Mouse (Mus musculus) kidney, adult 2 months (tissue): ENCODE measurements around the gene Tmed9. TPM values are rescaled to one million over a fixed set of nuclear protein-coding genes. Genes with fewer than 3 reads are reported as not detected.

Experiments used
- DNase-seq: peaks from one replicate; pipeline ENCODE4 v3.0.0; 2021
- H3K27ac ChIP-seq: fragments of 200-500 bp; 2 replicates; pipeline ENCODE4 v1.5.1; 2012; ENCODE audit warnings: low read depth, low read length, control low read depth, inconsistent platforms; ENCODE audit not compliant: insufficient read depth
- H3K27me3 ChIP-seq: fragments of 200-500 bp; replicated peaks from 2 replicates; pipeline ENCODE4 v1.6.1; 2012; ENCODE audit warnings: mild to moderate bottlenecking, moderate library complexity, low read length, inconsistent platforms; ENCODE audit not compliant: control insufficient read depth, insufficient read depth
- H3K36me3 ChIP-seq: fragments of 200-500 bp; 2 replicates; pipeline ENCODE4 v1.6.1; 2012; ENCODE audit warnings: mild to moderate bottlenecking, moderate library complexity, low read length, inconsistent platforms; ENCODE audit not compliant: control insufficient read depth, insufficient read depth
- H3K4me1 ChIP-seq: fragments of 200-500 bp; 2 replicates; pipeline ENCODE4 v1.6.1; 2011; ENCODE audit warnings: low read length; ENCODE audit not compliant: control insufficient read depth, insufficient read depth
- H3K4me3 ChIP-seq: fragments of 200-500 bp; 2 replicates; pipeline ENCODE4 v1.5.1; 2011; ENCODE audit warnings: mild to moderate bottlenecking, low read depth, low read length, control low read depth; ENCODE audit not compliant: insufficient read depth
- CTCF ChIP-seq: fragments of 200-500 bp; conservative IDR thresholded peaks from 2 replicates; pipeline ENCODE4 v1.5.1; 2011; ENCODE audit warnings: low read depth, mild to moderate bottlenecking, control low read depth, low read length, moderate library complexity, mixed read lengths; ENCODE audit not compliant: insufficient read depth, insufficient read length
- POLR2A ChIP-seq: fragments of 200-500 bp; IDR thresholded peaks from one replicate; pipeline ENCODE4 v1.6.1; 2011; ENCODE audit warnings: low read depth, low read length, control low read depth
- WGBS: fragments of 180-500 bp; shearing (Covaris S2); methylation state at CpG from one replicate; pipeline ENCODE4 v1.1.7; 2018; 5-methylcytosine and 5-hydroxymethylcytosine counted together
- polyA plus RNA-seq: library from polyadenylated mRNA; depleted of rRNA; stranded (reverse); fragments of >200 nt; gene quantifications from 2 replicates; pipeline ENCODE4 v1.2.3, GENCODE M21; 2012; rRNA removed

Gene Tmed9
- 74.0 and 92.5 TPM in 2 replicates for polyA plus RNA-seq

DNA sequence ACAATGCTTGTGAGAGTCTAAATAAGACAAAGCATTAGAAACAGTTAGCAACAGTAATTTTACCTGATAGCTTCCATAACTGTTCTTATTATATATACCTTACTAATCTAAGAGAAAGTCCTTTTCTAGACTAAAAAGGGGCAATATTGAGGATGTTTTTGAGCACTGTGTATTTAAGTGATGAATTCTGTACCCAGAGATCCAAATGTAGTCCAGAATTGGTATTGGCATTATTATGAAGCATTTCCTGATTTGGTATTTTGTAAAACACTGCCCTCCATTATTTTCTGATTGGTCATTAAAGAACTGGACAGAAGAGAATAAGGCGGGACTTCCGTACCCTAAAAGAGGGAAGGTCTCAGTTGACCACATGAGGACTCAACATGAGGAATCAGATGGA lies at the start of gene Tmed9:
Gene Tmed9, plus strand, starts transcription at position 301 of the 400 bp plus-strand sequence.
- DNase-seq = no peak
- Histone ChIP-seq H3K27ac (no peak within 1 kb of the TSS), H3K4me1 (peaks cover 8% of the 10 kb centered on the region; the same call in 1 of the 2 replicates), H3K27me3 (no peaks in the 10 kb centered on the region), H3K36me3 (no peaks in the 10 kb centered on the region), H3K4me3 (no peak within 1 kb of the TSS)
- TF ChIP-seq CTCF (no peak), POLR2A (no peak)
- 96% methylated on average over 2 of the region's 2 CpGs for WGBS

- no peak for DNase-seq
- no peak for TF ChIP-seq POLR2A
- Histone ChIP-seq H3K4me3 (no peak overlapping the region), H3K27me3 (no peaks in the 10 kb centered on the region), H3K4me1 (no peaks in the 10 kb centered on the region), H3K27ac (no peak overlapping the region), H3K36me3 (no peaks in the 10 kb centered on the region)
- WGBS = 88% methylated on average over 23 of the region's 23 CpGs
Measured at GRCm38 (mm10) chr13:55523951-55524600, 49.5 kb upstream of the Tmed9 start.

DNA sequence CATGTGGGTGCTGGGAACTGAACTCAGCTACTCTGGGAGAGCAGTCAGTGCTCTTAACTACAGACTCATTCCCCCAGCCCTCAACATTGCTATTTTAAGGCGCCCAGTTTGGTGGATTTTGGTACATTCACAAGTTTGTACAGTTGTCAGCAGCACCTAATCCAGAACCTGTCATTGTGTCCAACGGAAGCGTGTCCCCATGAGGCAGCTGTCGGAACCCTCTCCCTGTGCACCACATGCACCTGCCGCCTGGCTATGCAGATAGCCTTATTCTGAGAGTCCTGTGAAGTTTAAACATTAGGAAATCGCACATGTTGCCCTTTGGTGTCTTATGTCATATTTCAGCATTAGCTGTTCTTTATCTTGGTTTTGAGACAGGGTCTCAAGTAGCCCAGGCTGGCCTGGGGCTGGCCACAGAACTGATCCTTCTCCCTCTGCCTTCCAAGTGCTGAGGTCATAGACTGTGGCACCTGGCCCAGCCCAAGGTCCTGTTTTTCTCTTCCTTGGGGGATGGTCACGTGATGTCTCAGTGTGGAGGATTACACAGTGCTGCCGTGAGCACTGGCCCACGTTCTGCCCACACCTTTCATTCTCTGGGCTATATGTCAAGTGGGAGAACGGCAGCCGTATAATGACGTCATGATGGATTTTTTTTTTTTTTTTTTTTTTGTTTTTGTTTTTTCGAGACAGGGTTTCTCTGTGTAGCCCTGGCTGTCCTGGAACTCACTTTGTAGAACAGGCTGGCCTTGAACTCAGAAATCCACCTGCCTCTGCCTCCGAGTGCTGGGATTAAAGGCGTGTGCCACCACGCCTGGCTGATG lies 47.6 kb upstream of the Tmed9 start:
- TF ChIP-seq POLR2A (no peak), CTCF (no peak)
- 76% methylated on average over 16 of the region's 16 CpGs for WGBS

GRCm38 (mm10) chr13:55527212-55527611 lies 46.3 kb upstream of the Tmed9 start:
- Histone ChIP-seq H3K4me3 (no peak overlapping the region), H3K27me3 (no peaks in the 10 kb centered on the region), H3K4me1 (no peaks in the 10 kb centered on the region), H3K27ac (no peak overlapping the region), H3K36me3 (no peaks in the 10 kb centered on the region)
- TF ChIP-seq POLR2A (no peak), CTCF (no peak)
- no peak for DNase-seq
- WGBS = 76% methylated on average over 16 of the region's 16 CpGs

More for the DNA sequence above, 47.6 kb upstream of the Tmed9 start:
- no peaks in the 10 kb centered on the region for H3K36me3 ChIP-seq
- H3K27me3 ChIP-seq = no peaks in the 10 kb centered on the region
- no peak overlapping the region for H3K4me3 ChIP-seq
- no peak overlapping the region for H3K27ac ChIP-seq
- H3K4me1 ChIP-seq = no peaks in the 10 kb centered on the region
- DNase-seq = no peak

GRCm38 (mm10) chr13:55527834-55528772 lies 45.4 kb upstream of the Tmed9 start:
- Histone ChIP-seq H3K27ac (no peak overlapping the region), H3K4me1 (no peaks in the 10 kb centered on the region), H3K36me3 (no peaks in the 10 kb centered on the region), H3K27me3 (no peaks in the 10 kb centered on the region), H3K4me3 (no peak overlapping the region)
- TF ChIP-seq POLR2A (no peak), CTCF (no peak)
- no peak for DNase-seq
- 75% methylated on average over 18 of the region's 18 CpGs for WGBS

DNA sequence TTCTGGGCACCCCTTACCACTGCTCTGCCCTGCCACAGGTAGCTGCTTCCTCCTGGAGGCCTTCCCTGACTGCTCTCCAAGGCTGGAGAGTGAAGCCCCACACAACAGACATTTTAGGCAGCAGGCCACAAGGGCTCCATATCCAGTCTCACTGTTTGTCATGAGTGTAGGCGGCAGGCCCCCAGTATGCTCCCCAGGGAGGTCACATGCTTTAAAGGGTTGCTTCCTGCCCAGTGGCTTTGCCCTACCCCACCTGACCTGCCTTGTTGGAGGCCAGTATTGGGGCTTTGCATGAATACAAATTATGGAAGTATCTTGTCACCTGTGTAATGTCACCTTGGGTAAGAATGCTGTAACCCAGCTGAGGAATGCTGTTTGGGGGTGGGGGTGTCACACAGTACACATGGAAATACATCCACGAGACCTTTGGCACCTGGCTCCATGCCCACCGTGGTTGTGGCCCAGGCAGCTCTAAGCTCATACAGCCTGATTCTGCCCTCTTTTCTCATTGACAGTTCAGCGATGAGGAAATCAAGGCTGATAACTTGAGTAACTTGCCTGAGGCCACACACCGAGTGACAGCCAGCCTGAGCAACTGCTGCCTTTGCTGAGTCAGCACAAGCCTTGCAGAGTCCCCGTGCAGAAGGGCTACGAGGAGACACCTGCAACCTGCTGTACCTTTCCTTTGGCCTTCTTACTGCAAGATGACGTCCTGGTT lies 44.2 kb upstream of the Tmed9 start, which contains the start of gene Dok3:
Gene Dok3, minus strand, starts transcription at position 99 of the 718 bp plus-strand sequence.
- WGBS = 49% methylated on average over 8 of the region's 8 CpGs
- Histone ChIP-seq H3K36me3 (no peaks in the 10 kb centered on the region), H3K27ac (no peak within 1 kb of the TSS), H3K4me3 (no peak within 1 kb of the TSS), H3K27me3 (no peaks in the 10 kb centered on the region), H3K4me1 (no peaks in the 10 kb centered on the region)
- TF ChIP-seq POLR2A = no peak
- TF ChIP-seq CTCF = no peak
- DNase-seq = peak; percentile 24
